Mouse (Mus musculus) c-Kit-positive CD71-positive TER-119-negative erythroid progenitor cells, embryonic 14.5 days (primary cell): Measurements from ENCODE around the gene Adgrl2.

Experiments used
- DNase-seq: peaks from one replicate; pipeline ENCODE4 v3.0.0-alpha.2; 2013; ENCODE audit warnings: low read depth

Gene Adgrl2

DNA sequence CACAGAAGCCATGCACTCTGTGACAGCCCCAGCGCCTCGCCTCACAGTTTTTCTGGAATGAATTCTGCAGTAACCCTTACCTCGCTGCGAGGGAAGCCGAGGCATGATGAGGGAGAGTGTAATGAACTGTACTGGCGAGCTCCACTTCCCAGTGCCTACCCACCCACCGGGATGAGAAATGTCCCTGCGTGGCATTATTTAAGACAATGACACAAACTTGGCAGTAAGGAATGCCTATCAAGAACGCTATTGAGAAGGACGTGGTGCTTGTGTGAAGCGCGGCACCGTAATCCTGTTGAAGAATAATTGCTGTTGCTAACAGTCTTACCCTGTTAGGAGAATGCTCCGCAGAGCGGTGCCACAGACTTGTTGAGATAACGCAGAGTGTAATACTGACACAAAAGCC is 13.2 kb downstream of the Adgrl2 start:
- no peak for DNase-seq

DNA sequence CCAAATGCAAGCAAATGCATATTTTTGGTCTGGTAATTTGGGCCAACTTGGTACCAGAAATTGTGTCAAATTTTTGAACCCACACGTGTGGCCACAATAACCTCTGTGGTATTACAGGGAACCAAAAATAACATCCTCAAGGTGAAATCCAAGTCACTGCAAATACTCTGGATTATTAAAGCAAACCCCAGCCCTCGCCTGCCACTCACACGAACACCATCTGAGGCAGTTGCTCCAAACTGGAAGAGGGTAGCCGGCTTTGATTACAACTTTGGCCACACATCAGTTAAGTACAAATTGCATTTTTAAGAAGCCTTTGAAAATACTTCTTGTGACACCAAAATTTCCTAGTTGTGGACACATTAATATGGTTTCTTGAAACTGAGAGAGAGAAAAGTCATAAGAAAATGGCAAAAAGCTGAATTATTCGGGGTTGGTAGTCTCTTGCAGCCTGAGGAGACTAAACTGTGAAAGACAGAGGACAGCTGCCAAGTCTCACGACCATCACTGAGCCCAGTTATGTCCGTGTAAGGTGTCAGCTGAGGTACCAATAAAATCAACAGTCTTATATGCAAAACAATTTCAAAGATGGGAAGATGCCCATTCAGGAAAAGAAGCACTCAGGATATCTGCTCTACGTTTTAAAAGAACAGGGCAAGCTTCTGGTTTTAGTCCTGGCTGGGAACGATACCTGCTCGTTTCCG is 18.3 kb downstream of the Adgrl2 start:
- DNase-seq = no peak

DNA sequence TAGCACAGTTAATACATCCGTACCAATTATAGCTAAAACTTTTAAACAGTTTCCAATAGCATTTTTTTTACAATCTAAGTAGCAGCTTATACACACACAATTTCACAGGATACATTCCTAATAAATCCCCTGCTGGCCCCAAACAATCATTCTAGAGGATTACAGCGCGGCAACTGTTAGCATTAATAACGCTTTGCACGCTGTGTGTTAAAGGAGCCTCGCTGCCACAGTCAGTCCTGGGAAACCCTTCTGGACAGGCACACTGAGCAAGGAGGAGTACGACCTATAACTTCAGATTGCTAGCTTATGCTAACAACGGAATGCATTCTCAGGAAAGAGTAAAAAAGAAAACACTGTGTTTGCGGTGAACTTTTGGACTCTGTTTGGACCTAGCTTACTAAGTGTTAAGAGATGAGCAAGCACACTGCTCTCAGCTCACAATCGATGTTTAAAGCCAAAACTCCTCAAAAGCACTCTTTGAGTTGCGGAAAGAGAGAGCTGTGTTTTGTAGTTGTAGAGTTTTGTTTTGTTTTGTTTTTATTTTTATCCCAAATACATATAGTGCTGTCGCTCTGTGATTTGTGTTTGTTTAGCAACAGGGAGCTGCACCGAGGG is 25.3 kb downstream of the Adgrl2 start:
- DNase-seq = no peak

DNA sequence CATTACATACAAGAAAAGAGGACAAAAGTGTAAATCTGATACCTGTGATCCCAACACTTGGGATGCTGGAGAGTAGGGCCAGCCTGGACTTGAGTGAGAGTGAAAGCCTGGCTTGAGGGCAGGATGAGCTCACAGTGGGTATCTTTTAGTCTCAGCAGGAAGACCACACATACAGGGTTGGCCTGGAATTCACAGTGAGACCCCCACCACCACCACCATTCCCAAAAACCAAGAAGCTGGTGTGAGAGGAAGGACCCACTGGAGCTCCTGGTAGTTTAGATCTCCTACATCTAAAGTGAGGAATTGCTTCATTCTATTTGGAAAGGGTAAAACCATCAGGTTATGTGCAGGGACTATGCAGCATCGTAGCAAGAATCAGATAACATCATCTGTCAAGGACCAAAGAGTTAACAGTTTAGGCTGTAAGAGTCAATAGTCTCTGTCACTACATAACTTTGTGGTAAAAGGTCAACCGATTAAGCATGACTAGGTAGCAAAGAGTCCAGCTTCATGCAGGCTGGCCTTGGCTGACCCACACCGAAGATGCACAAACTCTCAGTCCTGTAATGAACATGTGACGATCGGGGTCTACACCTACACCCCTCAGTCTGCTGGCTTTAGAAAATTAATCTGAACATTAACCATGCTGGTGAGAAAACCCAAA is 26.8 kb downstream of the Adgrl2 start:
- DNase-seq = no peak

DNA sequence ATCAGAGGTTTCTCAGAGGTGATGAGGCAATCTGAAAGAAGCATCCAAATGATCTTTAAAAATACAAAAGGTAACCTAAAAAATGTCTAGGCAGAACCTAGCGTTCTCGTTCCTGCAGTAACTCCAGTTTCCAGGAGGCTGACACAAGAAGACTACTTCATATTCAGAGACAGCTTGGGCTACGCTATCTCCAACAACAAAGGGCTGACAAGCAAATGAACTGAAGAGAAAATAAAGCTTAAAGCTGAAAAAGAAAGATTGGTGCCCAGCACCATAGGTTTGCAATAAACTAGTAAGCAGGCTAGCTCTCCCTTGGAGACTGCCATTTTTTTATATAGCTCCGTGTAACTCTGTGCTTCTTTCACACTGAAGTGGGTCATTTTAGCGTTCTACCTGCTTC is 28.7 kb downstream of the Adgrl2 start:
- DNase-seq = no peak

DNA sequence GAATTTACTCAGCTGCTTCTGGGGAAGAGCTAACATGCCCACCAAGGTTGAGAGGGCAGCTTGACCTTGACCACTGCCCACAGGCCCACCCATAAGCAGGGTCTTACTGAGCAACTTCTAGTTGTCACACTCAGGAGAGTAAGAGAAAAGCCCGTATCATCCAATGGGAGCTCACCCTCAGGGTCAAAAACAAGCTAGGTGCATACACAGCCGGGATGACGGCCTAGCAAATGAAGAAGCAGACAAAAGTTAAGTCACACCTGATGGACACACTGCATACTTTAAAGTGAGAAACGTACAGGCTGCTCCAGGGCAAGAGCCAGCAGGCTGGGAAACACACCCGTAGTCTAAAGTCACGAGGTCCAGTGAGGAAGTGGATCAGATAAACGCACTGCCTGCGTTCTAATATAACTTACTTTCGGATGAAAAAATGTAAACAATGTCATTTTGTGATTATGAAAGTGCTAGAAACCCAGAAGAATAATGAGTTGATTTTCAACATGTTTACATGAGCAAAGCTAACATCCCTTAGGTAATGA is 29.5 kb downstream of the Adgrl2 start:
- DNase-seq = no peak

DNA sequence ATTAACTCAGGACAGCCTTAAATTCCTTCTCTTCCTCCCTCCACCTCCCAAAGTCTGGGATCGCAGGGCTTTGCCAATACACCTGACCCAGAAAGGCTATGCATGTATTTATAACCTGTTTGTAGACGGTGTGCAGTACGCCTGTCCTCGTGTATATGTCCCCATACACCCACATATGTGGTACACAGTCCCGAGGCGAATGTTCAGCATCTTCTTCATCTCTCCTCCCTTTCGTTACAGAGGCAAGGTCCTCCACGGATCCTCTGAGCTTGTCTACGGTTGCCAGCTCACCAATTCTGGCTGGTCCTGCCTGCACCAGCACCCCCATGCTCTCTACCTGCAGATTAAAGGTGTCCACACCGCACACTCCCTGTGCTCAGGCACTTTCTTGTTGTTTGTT is 30.1 kb downstream of the Adgrl2 start:
- no peak for DNase-seq

DNA sequence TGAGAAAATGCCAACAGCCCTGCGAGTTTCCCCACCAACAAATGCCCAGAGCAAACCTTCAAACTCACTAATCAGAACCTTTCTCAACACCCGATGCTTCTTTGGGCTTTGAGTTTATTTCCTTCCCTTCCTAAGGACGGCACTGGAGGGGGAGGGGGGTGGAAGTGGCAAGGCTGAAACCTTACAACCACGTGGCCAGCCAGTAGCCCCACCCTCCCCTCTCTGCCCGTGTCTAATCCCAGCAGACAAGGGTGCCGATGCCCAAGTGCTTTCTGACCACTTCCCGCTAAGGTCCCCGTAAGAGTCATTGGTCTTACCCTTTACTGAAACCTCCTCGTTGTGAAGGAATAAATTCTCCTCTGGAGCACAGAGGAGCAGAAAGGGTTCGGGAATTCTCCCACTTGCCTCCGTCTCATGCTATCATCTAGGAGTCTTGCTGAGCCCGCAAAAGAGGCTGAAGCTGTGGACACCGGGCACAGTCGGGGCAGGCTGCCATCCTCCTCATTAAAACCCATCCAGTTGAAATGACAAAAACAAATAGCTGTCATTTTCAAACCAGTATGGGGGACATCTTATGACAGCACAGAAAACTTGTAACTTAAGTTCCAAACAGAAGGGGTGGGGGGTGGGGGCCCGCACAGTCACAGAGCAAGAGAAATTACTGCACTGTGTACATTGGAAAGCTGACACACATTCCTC is 30.9 kb downstream of the Adgrl2 start:
- no peak for DNase-seq

DNA sequence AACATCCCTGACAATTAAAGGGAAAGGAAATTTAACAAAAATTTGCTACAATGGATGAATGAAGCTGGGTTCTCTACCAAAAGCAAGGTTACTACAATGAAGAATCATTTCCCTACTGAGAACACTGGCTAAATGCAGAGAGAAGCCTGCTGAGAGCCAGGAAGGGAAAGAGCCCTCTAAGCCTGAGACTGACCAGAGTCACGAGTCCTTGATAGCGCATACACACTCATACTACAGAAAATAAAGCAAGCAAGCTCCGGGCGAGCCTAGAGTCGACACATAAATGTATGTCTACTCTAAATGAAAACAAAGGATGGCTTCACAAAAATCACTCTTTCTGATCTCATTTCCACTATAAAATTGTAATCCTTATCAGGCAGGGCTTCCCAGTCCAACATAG is 31.6 kb downstream of the Adgrl2 start:
- DNase-seq = no peak

DNA sequence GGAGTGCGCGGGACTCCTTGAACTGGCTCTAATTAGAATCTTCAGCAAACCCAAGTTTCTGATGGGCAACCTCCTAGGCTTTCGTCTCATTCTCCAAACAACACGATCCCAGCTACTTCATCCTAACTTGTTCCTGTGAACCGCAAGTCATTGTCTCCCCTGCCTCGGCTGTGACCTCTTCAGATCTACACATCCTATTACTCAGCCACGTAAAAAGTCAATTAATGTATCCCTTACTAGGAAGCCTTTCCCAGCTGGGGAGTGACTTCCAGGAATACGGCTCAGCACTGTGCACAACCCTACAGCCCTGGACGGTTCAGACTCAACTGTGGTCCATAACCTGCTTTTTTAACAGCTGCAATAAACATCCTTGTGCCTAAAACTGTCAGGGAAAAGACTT is 32.2 kb downstream of the Adgrl2 start:
- no peak for DNase-seq

DNA sequence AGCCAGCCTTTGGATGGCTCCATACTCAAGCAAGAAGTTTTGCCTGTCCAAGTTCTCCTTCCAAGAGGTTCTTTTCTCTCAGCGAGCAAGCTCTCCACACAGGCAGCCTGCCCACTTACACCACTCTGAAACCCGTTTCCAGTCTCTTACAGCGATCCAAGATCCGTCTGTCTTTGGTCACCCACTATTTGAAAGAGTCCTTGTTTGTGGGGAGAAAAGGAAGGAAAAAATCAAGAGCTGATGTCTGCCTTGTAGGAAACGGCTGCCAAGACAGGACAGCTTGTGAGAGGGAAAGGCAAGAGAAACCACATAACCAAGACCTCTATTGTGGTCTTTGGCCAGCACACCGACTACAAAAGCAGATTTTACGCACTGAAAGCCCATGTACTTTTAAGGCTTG is 33.5 kb downstream of the Adgrl2 start:
- DNase-seq = no peak

DNA sequence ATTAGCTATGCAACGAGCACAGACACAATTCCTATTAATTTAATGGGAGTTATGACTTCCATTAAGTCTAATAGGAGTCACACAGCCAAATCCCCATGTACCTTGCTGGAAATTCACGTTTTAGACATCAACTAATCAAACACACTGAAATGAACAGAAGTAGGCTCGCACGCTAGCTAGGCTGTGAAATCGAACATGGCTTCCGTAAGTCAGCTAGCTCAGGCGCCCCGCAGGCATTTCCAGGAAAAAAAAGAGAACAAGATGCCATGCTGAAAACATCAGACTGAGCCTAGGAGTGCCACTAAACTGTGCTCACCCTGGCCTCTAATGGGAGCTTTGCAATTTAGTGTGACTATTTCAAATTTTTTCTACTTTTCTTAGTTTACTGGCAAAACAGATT is 40.6 kb downstream of the Adgrl2 start:
- DNase-seq = no peak

DNA sequence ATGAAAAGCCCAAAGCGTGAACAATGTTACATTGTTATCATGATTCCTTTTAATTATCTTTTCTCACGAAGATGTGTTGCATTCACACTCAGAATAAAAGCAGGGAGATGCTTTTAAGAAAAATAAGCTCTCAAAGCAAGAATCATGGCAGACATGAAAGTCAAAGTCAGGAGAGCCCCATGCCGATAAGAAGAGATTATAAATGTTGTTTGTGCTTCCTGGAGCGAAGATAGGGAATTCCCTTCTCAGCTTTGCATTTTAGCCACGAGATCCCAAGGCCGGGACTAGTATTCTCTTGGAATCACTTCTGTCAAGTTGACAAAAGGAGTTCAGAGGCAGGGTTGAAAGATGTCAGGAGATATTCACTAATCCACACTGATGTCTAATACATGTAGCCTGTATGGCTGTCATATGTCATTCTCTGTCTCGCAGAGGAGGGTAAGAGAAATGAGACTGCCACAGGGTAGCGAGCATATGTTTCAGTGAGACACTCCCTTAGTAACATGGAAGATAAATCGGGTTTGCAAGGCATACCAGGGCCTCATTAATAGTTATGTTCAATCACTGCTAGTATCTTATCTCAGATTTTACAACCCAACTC is 42.5 kb downstream of the Adgrl2 start:
- no peak for DNase-seq

DNA sequence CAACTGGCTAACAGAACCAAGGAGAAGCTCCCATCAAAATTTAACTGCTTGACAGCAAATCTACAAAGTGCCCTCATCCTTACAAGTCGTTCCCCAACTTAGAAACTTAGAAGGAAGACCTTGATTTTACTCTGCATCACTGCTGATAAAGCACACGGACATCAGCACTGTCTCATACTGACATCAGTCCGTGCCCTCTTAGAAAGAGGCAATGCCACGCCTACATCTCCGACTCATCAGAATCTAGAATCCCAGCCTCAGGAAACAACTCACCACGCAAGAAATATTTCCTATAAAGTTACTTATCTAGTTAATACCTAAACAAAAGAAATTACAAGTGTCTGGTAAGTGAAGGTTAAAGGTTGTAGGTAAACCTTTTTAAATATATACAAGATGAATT is 43.1 kb downstream of the Adgrl2 start:
- no peak for DNase-seq

DNA sequence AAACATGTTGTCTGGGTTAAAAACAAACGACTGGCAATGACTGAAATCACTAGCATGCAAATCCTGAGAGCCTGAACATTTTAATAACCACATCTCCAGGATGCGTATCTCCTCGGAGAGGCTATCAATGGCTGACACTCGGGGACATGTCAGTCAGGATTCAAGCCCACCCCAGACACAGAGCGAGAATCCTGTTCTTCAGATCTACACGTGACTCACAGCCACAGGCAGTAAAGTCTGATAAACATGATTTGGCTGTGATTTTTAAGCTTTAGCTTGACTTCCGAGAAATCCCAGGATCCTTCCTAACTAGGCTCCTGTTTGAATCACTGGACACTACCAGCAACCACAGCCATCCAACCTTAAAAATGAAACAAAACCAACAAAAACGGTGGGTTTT is 44.8 kb downstream of the Adgrl2 start:
- DNase-seq = no peak

DNA sequence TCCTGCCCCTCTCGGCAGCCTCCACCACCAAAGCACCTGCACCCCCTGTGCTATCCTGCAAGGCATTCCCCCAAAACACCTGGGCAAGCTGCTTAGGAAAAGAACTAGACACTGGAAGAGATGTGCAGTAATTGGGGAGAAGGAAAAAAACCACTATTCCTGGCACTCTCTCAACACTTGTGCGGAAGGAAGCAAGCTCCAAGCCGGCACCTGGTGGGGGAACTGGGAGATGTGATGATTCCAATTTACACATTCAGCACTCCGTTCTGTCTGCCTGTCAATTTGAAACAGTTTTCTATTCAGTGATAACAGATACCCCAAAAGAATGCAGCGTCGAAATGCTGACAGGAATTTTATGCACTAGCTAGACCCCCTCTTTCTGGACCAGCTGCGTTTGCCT is 50.9 kb downstream of the Adgrl2 start:
- no peak for DNase-seq

DNA sequence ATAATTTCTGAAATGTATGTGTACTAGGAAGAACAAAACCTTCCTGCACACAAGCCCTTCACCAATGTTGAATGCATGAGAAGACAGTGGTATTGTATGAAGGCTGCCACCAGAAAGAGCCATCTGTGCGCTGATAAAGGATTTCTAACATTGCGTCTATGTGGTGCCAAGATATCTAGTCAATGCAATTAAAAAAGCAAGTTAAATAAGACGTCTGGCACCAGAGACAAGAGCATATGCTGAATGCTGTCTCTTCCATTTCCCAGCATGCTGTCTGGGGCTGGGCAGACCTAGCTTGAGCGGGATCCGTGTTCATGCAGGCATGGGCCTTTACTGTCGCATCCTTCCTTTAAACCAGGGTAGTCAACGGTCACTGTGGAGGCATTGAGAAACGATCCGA is 55.3 kb downstream of the Adgrl2 start:
- DNase-seq = no peak

DNA sequence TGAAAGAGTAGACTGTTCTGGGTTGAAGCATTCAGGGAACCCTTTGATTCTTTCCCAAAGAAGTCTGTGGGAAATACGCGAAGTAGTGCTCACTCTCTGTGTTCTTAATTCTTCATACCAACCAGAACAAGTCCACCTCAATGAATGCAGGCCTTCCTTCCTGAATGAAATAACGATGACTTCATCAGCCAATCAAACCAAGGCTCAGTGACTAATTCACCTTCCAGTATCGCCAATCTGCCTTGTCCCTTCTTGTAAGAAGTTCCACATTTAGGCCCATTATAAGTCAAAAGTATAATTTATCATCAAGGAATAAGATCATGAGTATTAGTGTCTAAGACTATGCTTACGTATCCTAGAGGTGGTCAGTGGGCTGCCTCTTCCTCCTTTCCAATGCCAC is 56.1 kb downstream of the Adgrl2 start:
- no peak for DNase-seq

DNA sequence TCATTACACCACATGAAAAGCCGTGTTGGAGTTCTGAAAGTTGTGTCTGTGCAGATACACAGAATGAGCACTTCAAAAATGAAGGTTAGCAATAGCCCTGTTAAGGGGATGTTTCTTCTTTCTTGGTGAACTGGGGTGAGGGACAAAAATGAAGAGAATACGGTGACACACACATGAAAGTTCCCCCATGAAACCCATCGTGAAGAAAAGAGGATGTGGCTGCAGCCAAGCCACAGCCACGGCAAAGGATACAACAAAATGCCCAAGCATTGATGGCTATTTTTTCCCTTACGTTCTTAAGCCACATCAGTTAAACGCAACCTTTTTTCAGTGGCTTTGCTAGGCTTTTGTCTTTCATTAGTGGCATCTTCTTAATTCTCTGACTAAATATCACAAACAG is 57.2 kb downstream of the Adgrl2 start:
- DNase-seq = no peak

DNA sequence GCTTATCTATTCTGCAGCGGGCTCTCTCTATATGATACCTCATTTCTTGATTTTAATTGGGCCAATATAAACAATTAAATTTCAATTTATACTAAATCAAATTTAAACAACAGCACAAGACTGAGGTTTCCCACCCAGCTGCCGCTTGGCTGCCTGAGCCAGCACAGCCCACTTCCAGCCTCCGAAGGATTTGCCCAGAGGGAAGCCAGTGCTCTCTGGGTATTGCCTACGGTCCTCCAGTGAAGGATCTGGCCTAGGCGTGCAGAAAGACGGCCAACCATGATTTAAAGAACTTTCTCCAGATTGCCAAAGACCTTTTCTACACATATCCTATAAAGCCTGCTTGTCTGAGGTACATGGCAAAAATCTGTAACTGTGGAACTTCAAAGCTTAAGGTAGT is 59.4 kb downstream of the Adgrl2 start:
- no peak for DNase-seq

DNA sequence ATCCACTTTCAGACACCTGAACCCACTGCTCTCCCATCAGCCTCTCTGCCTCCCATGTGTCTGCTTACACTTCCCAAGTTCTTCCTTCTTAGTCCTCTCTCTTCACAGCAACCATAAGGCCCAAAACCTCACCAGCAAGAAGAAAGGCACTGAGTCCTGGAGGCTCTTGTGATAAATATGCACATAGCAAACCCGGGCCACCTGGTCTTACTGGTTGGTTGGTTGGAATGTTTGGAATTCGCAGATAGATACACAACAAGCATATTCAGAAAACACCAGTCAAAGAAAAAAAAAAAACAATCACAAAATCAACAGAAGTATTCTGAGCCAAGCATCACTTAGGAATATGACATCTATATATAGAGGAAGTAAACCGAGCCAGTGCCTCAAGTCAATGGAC is 64.0 kb downstream of the Adgrl2 start:
- no peak for DNase-seq

DNA sequence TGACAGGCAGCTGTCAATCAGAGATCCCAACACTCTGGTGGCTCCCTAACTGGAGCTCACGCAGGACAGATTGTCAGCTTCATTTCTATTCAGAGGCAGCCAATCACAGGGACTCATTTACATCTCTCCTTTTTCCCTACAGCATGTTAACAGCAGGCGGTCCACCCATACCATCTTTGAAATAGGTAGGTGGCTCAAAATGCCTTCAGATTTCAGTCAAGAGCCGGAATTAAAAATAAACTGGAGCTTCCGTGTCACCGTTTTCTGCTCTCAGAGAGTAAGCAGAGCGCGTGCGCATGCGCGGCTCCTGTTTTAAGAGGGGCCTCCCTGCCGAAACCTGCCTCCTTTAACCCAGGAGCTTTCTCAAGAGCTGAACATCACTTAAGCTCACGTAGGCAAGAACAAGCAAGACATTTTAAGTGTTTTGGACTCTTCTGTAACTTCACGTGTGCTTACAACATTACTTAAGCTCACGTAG is 67.7 kb downstream of the Adgrl2 start:
- no peak for DNase-seq
